Mouse (Mus musculus): Measurements from ENCODE around the gene Nmbr. TPM values are rescaled to one million over a fixed set of nuclear protein-coding genes. Genes with fewer than 3 reads are reported as not detected.

The Nmbr gene
- total RNA-seq, 2 experiments from 2014 or later, result 0.14 TPM; not detected in 1

Other genes starting within 250 kb of the Nmbr start
- 1 to 10 TPM; 3.2 to 3.3 TPM for gene Adgrg6, start 159.9 kb upstream of the Nmbr start, total RNA-seq (2021)
- 10 to 100 TPM; 33.1 to 36.3 TPM for gene Vta1, start within 50 bp of the Nmbr start, total RNA-seq (2021)
- not detected for gene Gje1, start 12.6 kb downstream of the Nmbr start, total RNA-seq (2021)

Data from gastrocnemius, postnatal 10 days (tissue).